Mouse (Mus musculus) small intestine, adult 2 months (tissue): ENCODE measurements around the gene Elmo1. TPM values are rescaled to one million over a fixed set of nuclear protein-coding genes. Genes with fewer than 3 reads are reported as not detected.

ENCODE experiments used
- H3K27ac ChIP-seq: fragments of 200-500 bp; 2 replicates; pipeline ENCODE4 v1.5.1; 2012; ENCODE audit warnings: low read depth, low read length, control low read depth, inconsistent platforms; ENCODE audit not compliant: insufficient read depth
- H3K27me3 ChIP-seq: fragments of 200-500 bp; 2 replicates; pipeline ENCODE4 v1.6.1; 2012; ENCODE audit warnings: mild to moderate bottlenecking, moderate library complexity, low read length, inconsistent platforms; ENCODE audit not compliant: control insufficient read depth, insufficient read depth
- H3K36me3 ChIP-seq: fragments of 200-500 bp; 2 replicates; pipeline ENCODE4 v1.6.1; 2012; ENCODE audit warnings: mild to moderate bottlenecking, low read length, control low read depth, inconsistent platforms; ENCODE audit not compliant: control insufficient read depth, insufficient read depth
- H3K4me1 ChIP-seq: fragments of 200-500 bp; 2 replicates; pipeline ENCODE4 v1.6.1; 2012; ENCODE audit warnings: low read length, inconsistent platforms, mixed read lengths; ENCODE audit not compliant: control insufficient read depth, insufficient read depth, insufficient read length
- H3K4me3 ChIP-seq: fragments of 200-500 bp; 2 replicates; pipeline ENCODE4 v1.5.1; 2012; ENCODE audit warnings: low read depth, mild to moderate bottlenecking, control low read depth, inconsistent platforms, low read length, moderate library complexity
- CTCF ChIP-seq: fragments of 200-500 bp; IDR thresholded peaks from 2 replicates; pipeline ENCODE4 v1.5.1; 2012; ENCODE audit warnings: low read depth, mild to moderate bottlenecking, control low read depth, inconsistent platforms, low read length, moderate library complexity, mixed read lengths; ENCODE audit not compliant: insufficient replicate concordance, insufficient read length; ENCODE audit errors: extremely low read depth
- POLR2A ChIP-seq: fragments of 200-500 bp; IDR thresholded peaks from 2 replicates; pipeline ENCODE4 v1.6.1; 2012; ENCODE audit warnings: low read depth, mild to moderate bottlenecking, control low read depth, inconsistent platforms, low read length, moderate library complexity
- WGBS: fragments of 180-500 bp; shearing (Covaris S2); methylation state at CpG from one replicate; pipeline ENCODE4 v1.1.7; 2018; 5-methylcytosine and 5-hydroxymethylcytosine counted together
- polyA plus RNA-seq: library from polyadenylated mRNA; depleted of rRNA; stranded (reverse); fragments of >200 nt; gene quantifications from 2 replicates; pipeline ENCODE4 v1.2.3, GENCODE M21; 2012

Elmo1 gene
- polyA plus RNA-seq, 1 experiment = 23.8 TPM

- no peak for TF ChIP-seq POLR2A
- TF ChIP-seq CTCF = no peak
- 94% methylated on average over 7 of the region's 7 CpGs for WGBS
These were observed 245.6 kb downstream of the Elmo1 start for GRCm38 (mm10) chr13:20335889-20336497.

GRCm38 (mm10) chr13:20342881-20343280, 252.5 kb downstream of the Elmo1 start:
- Histone ChIP-seq H3K27me3 (no peaks in the 10 kb centered on the region), H3K4me3 (no peak overlapping the region), H3K4me1 (no peaks in the 10 kb centered on the region), H3K27ac (no peak overlapping the region), H3K36me3 (no peaks in the 10 kb centered on the region)
- 93% methylated on average over 3 of the region's 3 CpGs for whole genome bisulfite sequencing
- TF ChIP-seq POLR2A (no peak), CTCF (no peak)

More at GRCm38 (mm10) chr13:20335889-20336497, 245.6 kb downstream of the Elmo1 start:
- Histone ChIP-seq H3K27ac (no peak overlapping the region), H3K4me3 (no peak overlapping the region), H3K36me3 (no peaks in the 10 kb centered on the region), H3K4me1 (no peaks in the 10 kb centered on the region), H3K27me3 (no peaks in the 10 kb centered on the region)

- WGBS = 84% methylated on average over 1 of the region's 1 CpGs
- TF ChIP-seq POLR2A = no peak
- TF ChIP-seq CTCF = no peak
- H3K4me1 ChIP-seq = no peaks in the 10 kb centered on the region
- no peaks in the 10 kb centered on the region for H3K36me3 ChIP-seq
- H3K27me3 ChIP-seq = no peaks in the 10 kb centered on the region
- no peak overlapping the region for H3K27ac ChIP-seq
- H3K4me3 ChIP-seq = no peak overlapping the region
These were observed 259.4 kb downstream of the Elmo1 start for GRCm38 (mm10) chr13:20349754-20350153.

GRCm38 (mm10) chr13:20352631-20353030, 262.2 kb downstream of the Elmo1 start:
- Histone ChIP-seq H3K4me3 (no peak overlapping the region), H3K27ac (no peak overlapping the region), H3K4me1 (no peaks in the 10 kb centered on the region), H3K36me3 (no peaks in the 10 kb centered on the region), H3K27me3 (no peaks in the 10 kb centered on the region)
- 94% methylated on average over 2 of the region's 2 CpGs for WGBS
- TF ChIP-seq POLR2A = no peak
- no peak for TF ChIP-seq CTCF

GRCm38 (mm10) chr13:20353862-20354603, 263.6 kb downstream of the Elmo1 start:
- 56% methylated on average over 10 of the region's 10 CpGs for WGBS

GRCm38 (mm10) chr13:20354604-20354999, 264.2 kb downstream of the Elmo1 start:
- WGBS = 87% methylated on average over 5 of the region's 5 CpGs
- Histone ChIP-seq H3K4me1 (no peaks in the 10 kb centered on the region), H3K36me3 (no peaks in the 10 kb centered on the region), H3K4me3 (no peak overlapping the region), H3K27me3 (no peaks in the 10 kb centered on the region), H3K27ac (no peak overlapping the region)
- TF ChIP-seq POLR2A (no peak), CTCF (no peak)

More at GRCm38 (mm10) chr13:20353862-20354603, 263.6 kb downstream of the Elmo1 start:
- no peak overlapping the region for H3K27ac ChIP-seq
- no peaks in the 10 kb centered on the region for H3K36me3 ChIP-seq
- no peak for TF ChIP-seq POLR2A
- no peak for TF ChIP-seq CTCF
- no peaks in the 10 kb centered on the region for H3K27me3 ChIP-seq
- H3K4me1 ChIP-seq = no peaks in the 10 kb centered on the region
- no peak overlapping the region for H3K4me3 ChIP-seq

- no peaks in the 10 kb centered on the region for H3K36me3 ChIP-seq
- H3K27ac ChIP-seq = no peak overlapping the region
- H3K4me1 ChIP-seq = no peaks in the 10 kb centered on the region
- no peak overlapping the region for H3K4me3 ChIP-seq
- WGBS = 57% methylated on average over 2 of the region's 2 CpGs
- no peaks in the 10 kb centered on the region for H3K27me3 ChIP-seq
- TF ChIP-seq POLR2A (no peak), CTCF (no peak)
These were observed 272.1 kb downstream of the Elmo1 start for GRCm38 (mm10) chr13:20362541-20362940.
